Mouse (Mus musculus) forebrain, embryonic 11.5 days (tissue): Measurements from ENCODE around the gene Apc2. TPM values are rescaled to one million over a fixed set of nuclear protein-coding genes. Genes with fewer than 3 reads are reported as not detected.
A peak's percentile ranks its signal among the peaks of the same experiment; 100 is the strongest.

Source experiments
- ATAC-seq: fragments of 200-750 bp; cut with Nextera tagmentation; replicated peaks from 2 replicates; pipeline ENCODE4 v1.8.0; 2017; ENCODE audit warnings: moderate TSS enrichment; ENCODE audit not compliant: low FRiP score
- DNase-seq: peaks from one replicate; pipeline ENCODE4 v3.0.0-alpha.2; 2017; ENCODE audit warnings: low spot score
- H3K27ac ChIP-seq: fragments of 300-500 bp; sonication (generic); 2 replicates; pipeline ENCODE4 v1.5.1; 2014; ENCODE audit warnings: low read depth, low read length
- H3K27me3 ChIP-seq: fragments of 300-500 bp; sonication (generic); 2 replicates; pipeline ENCODE4 v1.6.1; 2014; ENCODE audit warnings: mild to moderate bottlenecking, low read length, mixed read lengths; ENCODE audit not compliant: control insufficient read depth, insufficient read depth
- H3K36me3 ChIP-seq: fragments of 300-500 bp; sonication (generic); 2 replicates; pipeline ENCODE4 v1.6.1; 2014; ENCODE audit warnings: mild to moderate bottlenecking, low read length, moderate library complexity, mixed read lengths; ENCODE audit not compliant: control insufficient read depth, insufficient read depth
- H3K4me1 ChIP-seq: fragments of 300-500 bp; sonication (generic); replicated peaks from 2 replicates; pipeline ENCODE4 v1.6.1; 2014; ENCODE audit warnings: low read length, mixed read lengths; ENCODE audit not compliant: control insufficient read depth, insufficient read depth
- H3K4me2 ChIP-seq: fragments of 300-500 bp; sonication (generic); 2 replicates; pipeline ENCODE4 v1.6.1; 2014; ENCODE audit warnings: low read depth, mild to moderate bottlenecking, low read length, moderate library complexity, mixed read lengths; ENCODE audit not compliant: severe bottlenecking
- H3K4me3 ChIP-seq: fragments of 300-500 bp; sonication (generic); 2 replicates; pipeline ENCODE4 v1.5.1; 2014; ENCODE audit warnings: low read depth, low read length
- H3K9ac ChIP-seq: fragments of 300-500 bp; sonication (generic); 2 replicates; pipeline ENCODE4 v1.6.1; 2014; ENCODE audit warnings: low read length
- H3K9me3 ChIP-seq: fragments of 300-500 bp; sonication (generic); 2 replicates; pipeline ENCODE4 v1.6.1; 2016; ENCODE audit warnings: low read length, mixed read lengths; ENCODE audit not compliant: control insufficient read depth
- WGBS: fragments of 180-500 bp; shearing (Covaris S2); extraction: QIAGEN DNeasy Blood & Tissue Kit; methylation state at CpG from one replicate; pipeline ENCODE4 v1.1.7; 2014; 5-methylcytosine and 5-hydroxymethylcytosine counted together
- polyA plus RNA-seq: library from polyadenylated mRNA; unstranded; fragments of >200 nt; fragmentation: Nextera tagmentation; extraction: Ambion mirVana; gene quantifications from 2 replicates; pipeline ENCODE4 v1.2.1, GENCODE M21; 2014

Apc2 gene
- polyA plus RNA-seq, 1 experiment from 2014 or later = 77.7 TPM

DNA sequence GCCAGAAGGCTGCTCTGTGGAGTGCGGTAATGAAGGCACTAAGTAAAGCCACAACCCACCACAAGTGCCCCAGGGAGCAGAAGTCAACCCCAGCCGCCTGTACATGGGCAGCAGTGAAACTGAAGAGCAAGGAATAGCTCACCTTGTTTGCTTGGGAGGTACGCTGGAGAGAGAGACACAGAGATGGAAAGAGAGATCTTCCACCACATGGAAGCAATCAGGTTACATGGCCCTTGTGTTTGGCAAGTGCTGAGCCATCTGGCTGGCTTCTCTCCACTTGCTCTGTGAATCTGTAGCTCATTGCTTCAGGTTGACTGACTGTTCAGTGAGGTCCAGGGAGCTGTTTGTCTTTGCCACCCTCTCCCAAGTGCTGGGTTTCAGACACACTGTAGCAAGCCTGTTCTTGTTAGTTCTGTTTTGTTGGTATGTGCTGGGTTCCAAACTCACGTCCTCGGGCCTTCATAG is 36.8 kb downstream of the Apc2 start:
- Histone ChIP-seq H3K27me3 (peaks cover 2% of the 10 kb centered on the region), H3K9ac (no peak overlapping the region; the same call in 1 of the 2 replicates), H3K27ac (no peak overlapping the region), H3K4me1 (peaks cover 7% of the 10 kb centered on the region), H3K36me3 (no peaks in the 10 kb centered on the region), H3K4me2 (no peak overlapping the region), H3K9me3 (no peaks in the 10 kb centered on the region), H3K4me3 (no peak overlapping the region)
- no peak for ATAC-seq
- no peak for DNase-seq
- WGBS = 79% methylated on average over 5 of the region's 5 CpGs

DNA sequence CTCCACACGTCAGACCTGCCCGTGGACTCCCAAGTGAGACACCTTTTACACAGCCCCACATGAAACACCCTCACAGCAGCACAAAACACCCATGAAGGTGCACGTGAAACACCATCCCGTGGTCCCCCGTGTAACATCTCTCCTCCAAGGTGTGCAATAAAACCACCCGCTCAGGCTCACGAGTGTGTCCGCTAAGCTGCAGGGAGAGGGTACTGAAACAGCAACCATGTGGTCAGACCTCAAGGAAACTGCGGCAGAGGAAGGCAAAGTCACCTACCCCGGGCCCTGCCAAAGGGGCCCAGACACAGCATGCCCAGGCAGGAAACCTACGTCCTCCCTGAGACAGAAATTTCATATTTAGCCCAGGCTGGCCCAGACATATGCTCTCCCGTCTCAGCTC is 40.5 kb downstream of the Apc2 start:
- H3K36me3 ChIP-seq = no peaks in the 10 kb centered on the region
- DNase-seq (no peak), ATAC-seq (no peak)
- H3K4me3 ChIP-seq = no peak overlapping the region
- 91% methylated on average over 12 of the region's 12 CpGs for WGBS
- H3K9ac ChIP-seq = no peak overlapping the region
- H3K4me2 ChIP-seq = no peak overlapping the region
- H3K27ac ChIP-seq = no peak overlapping the region
- H3K9me3 ChIP-seq = no peaks in the 10 kb centered on the region
- peaks cover 14% of the 10 kb centered on the region for H3K27me3 ChIP-seq
- H3K4me1 ChIP-seq = no peaks in the 10 kb centered on the region; the same call in 1 of the 2 replicates

DNA sequence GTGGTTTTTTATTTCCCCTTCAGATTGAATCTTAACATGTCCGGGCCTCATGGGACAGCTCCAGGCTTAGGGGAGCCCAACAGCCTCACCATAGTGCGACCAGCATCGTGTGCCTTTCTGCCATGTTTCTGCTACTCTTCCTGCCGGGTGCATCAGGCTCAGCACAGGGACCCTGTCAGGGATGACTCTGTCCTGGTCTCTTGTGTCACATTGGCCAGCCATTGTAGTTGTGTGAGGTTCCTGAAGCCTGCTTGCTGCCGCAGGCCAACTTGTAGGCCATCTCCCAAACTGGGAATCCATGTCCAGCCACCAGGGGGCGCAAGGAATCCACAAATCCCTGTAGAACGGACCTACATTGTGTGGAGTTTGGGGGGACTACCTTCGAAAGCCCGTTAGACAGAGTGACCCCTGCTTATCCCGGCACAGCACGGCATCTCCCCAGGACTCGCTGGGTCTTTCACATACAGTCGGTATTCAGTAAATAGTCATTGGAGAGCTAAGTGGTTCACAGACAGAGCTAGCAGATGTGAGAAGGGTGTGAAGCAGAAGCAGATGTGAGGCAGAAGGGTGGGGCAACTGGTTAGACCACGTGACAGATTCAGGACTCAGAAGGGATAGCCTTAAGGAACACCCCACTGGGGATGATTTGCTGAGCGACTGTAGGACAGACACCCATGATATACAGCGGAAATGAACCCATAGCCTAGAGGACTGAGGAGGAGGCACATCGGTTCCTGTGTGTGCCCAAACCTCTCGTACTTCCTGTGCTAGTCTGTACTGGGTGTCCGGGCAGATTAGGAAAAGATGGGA is 44.4 kb downstream of the Apc2 start:
- Histone ChIP-seq H3K27ac (no peak overlapping the region), H3K27me3 (peaks cover 53% of the 10 kb centered on the region), H3K4me1 (peaks cover 11% of the 10 kb centered on the region), H3K9me3 (no peaks in the 10 kb centered on the region), H3K9ac (no peak overlapping the region), H3K36me3 (no peaks in the 10 kb centered on the region), H3K4me2 (no peak overlapping the region; the same call in 1 of the 2 replicates), H3K4me3 (no peak overlapping the region)
- WGBS = 26% methylated on average over 19 of the region's 19 CpGs
- ATAC-seq = no peak
- DNase-seq = peak; percentile 92

DNA sequence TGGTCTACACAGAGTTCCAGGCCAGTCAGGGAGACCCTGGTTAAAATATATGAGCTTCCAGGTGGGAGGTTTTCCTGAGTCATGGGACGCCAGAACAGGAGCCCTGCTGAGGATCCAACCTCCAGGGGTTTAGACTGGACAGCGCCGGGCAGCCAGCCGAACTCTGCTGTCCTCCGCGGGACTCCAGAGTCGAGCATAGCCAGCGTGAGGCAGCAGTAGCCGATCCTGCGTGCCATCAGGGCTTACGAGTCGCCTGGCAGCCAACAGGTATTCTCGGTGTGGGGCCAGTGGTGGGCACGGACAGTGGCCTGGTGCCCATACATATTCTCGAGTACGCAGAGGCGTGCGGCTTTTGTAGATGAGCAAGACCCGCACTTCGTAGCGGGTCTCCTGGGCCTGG is 45.2 kb downstream of the Apc2 start:
- Histone ChIP-seq H3K4me1 (peaks cover 11% of the 10 kb centered on the region), H3K4me2 (no peak overlapping the region), H3K27ac (no peak overlapping the region), H3K9me3 (no peaks in the 10 kb centered on the region), H3K36me3 (no peaks in the 10 kb centered on the region), H3K27me3 (peaks cover 62% of the 10 kb centered on the region), H3K4me3 (no peak overlapping the region), H3K9ac (no peak overlapping the region)
- 9% methylated on average over 21 of the region's 21 CpGs for WGBS
- no peak for DNase-seq
- ATAC-seq = no peak

DNA sequence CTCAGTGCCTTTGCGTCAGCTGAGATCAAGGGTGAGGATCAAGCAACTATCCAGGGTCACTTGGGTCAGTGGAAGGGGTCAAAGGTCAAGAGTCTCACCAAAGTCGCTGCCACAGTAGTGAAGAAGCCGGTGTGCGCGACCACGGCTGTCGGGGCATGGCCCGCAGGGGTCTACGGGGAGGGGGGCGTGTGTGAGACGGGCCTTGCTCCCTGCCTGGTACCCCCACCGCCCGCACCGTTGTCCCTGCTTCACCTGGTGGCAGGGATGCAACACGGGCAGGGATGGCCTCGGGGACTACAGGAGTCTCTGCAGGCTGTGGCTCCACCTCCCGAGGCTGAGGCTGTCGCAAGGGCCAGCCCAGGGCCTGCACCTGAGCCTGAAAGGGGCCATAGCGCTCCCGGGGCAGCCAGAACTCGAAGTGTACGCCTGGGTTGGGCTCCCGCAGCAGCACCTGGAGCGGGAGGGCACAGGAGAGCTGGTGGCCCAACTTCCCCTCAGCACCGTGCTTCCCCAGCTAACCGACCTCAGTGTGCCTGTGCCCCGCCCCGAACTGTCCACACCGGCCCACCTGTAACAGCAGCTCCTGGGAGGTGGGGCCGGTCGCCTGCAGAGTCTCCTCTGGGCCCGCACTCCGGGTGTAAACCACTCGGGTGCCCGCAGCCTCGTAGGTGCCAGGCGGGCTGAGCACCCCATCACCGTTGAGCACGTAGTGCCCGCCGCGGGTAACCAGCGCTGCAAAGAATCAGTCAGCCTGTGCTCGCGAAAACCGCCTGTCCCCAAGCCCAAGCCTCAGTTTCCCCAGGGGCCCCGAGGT is 45.9 kb downstream of the Apc2 start:
- Histone ChIP-seq H3K4me2 (no peak overlapping the region), H3K27me3 (peaks cover 67% of the 10 kb centered on the region), H3K9ac (no peak overlapping the region), H3K36me3 (no peaks in the 10 kb centered on the region), H3K27ac (no peak overlapping the region), H3K9me3 (no peaks in the 10 kb centered on the region), H3K4me1 (peaks cover 11% of the 10 kb centered on the region), H3K4me3 (peak overlapping the region; percentile 30)
- WGBS = 2% methylated on average over 46 of the region's 47 CpGs
- no peak for ATAC-seq
- peak; percentile 61 for DNase-seq

DNA sequence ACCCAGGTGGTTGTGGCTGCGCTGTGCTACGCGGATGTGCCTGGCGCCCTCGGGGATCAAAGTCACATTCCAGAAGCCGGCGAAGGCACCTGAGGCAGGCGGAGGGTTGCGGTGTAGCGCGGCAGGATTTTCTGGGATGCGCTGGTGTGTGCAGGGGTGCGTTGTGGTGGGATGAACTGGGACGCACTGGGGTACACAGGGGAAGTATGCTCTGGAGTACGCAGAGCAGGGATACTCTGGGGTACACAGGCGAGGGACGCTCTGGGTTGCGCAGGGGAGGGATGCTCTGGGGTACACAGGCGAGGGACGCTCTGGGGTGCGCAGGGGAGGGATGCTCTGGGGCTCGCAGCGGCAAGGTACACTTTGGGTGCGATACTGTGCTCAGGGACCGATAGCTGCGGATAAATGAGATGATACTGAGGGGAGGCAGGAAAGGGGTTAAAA is 46.5 kb downstream of the Apc2 start:
- DNase-seq (peak; percentile 58), ATAC-seq (no peak; the same call in 1 of the 2 replicates)
- Histone ChIP-seq H3K4me2 (peak overlapping the region; percentile 48), H3K4me3 (peak overlapping the region; percentile 30), H3K36me3 (no peaks in the 10 kb centered on the region), H3K9me3 (no peaks in the 10 kb centered on the region), H3K27ac (no peak overlapping the region), H3K27me3 (peaks cover 72% of the 10 kb centered on the region), H3K9ac (no peak overlapping the region), H3K4me1 (peaks cover 11% of the 10 kb centered on the region)
- WGBS = 2% methylated on average over 26 of the region's 26 CpGs

DNA sequence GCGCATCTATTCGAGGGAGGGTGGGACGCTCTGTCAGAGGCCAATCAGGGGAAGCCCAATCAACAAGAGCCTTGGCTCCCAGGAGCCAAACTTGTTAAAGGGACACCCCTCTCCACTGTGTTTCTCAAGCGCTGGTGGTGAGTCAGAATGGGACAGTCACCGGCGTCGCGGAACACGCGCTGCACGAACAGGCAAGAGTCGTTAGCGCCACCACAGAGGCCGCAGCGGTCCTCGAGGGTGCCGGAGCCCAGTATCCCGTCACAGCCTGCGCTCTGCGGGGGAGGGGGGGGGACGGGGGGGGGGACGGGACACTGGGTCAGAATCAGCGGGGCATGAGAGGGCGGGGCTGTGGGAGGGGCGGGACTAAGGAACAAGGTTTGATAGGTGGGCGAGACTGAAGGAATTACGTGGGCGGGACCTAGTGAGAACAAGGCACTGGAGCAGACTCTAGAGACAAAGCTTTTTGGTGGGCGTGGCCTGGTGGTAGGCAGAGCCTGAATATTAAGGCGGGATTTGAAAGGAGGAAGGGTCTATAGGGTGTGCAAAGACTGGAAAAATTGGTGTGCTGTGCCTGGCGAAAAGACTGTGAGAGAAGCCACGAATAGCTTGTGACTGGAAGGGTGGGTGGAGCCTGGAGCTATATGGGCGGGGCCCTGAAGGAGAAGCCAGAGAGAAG is 47.1 kb downstream of the Apc2 start:
- Histone ChIP-seq H3K27ac (no peak overlapping the region), H3K9ac (no peak overlapping the region; the same call in 1 of the 2 replicates), H3K4me3 (peak overlapping the region; percentile 30), H3K36me3 (no peaks in the 10 kb centered on the region), H3K27me3 (peaks cover 77% of the 10 kb centered on the region), H3K4me1 (peaks cover 11% of the 10 kb centered on the region), H3K9me3 (no peaks in the 10 kb centered on the region), H3K4me2 (peak overlapping the region; percentile 48)
- WGBS = under 1% methylated on average over 33 of the region's 33 CpGs
- peak; percentile 71 for ATAC-seq
- peak; percentile 79 for DNase-seq

DNA sequence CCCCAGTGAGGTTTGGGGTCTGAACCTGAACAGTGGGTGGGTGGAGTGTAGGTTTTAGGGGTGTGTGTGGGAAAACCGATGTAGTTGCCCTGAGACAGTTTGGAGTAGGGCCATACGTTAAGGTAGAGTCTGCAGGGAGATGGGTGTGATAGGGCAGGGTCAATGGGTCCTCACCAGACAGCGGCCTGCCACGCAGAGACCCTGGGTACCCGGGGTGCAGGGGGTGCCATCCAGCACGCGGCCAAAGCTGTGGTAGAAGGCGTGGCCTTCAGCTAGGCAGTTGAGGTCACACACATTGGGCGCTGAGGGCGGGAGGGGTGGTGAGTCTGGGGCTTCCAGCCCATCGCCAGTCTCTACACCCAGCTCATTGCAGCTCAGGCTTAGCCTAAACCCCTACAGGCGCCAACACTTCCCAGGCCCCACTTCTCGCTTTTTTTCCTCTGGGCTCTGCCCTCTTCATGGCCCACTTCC is 47.7 kb downstream of the Apc2 start:
- Histone ChIP-seq H3K9ac (no peak overlapping the region; the same call in 1 of the 2 replicates), H3K36me3 (no peaks in the 10 kb centered on the region), H3K27ac (no peak overlapping the region), H3K9me3 (no peaks in the 10 kb centered on the region), H3K4me2 (peak overlapping the region; percentile 48; the same call in 1 of the 2 replicates), H3K4me1 (peaks cover 11% of the 10 kb centered on the region), H3K4me3 (peak overlapping the region; percentile 30; the same call in 1 of the 2 replicates), H3K27me3 (peaks cover 83% of the 10 kb centered on the region)
- DNase-seq (no peak), ATAC-seq (no peak; the same call in 1 of the 2 replicates)
- 27% methylated on average over 13 of the region's 13 CpGs for WGBS
